Mouse (Mus musculus) forebrain, embryonic 13.5 days (tissue): Measurements from ENCODE around the gene Grtp1. TPM values are rescaled to one million over a fixed set of nuclear protein-coding genes. Genes with fewer than 3 reads are reported as not detected.

Source experiments
- ATAC-seq: fragments of 200-750 bp; cut with Nextera tagmentation; 2 replicates; pipeline ENCODE4 v1.8.0; 2017
- H3K27ac ChIP-seq: fragments of 300-500 bp; sonication (generic); 2 replicates; pipeline ENCODE4 v1.5.1; 2015; ENCODE audit warnings: inconsistent platforms, mild to moderate bottlenecking, moderate library complexity
- H3K27me3 ChIP-seq: fragments of 300-500 bp; sonication (generic); 2 replicates; pipeline ENCODE4 v1.6.1; 2015; ENCODE audit warnings: mild to moderate bottlenecking, inconsistent platforms
- H3K36me3 ChIP-seq: fragments of 300-500 bp; sonication (generic); 2 replicates; pipeline ENCODE4 v1.6.1; 2015; ENCODE audit warnings: mild to moderate bottlenecking, inconsistent platforms; ENCODE audit not compliant: poor library complexity, severe bottlenecking
- H3K4me1 ChIP-seq: fragments of 300-500 bp; sonication (generic); 2 replicates; pipeline ENCODE4 v1.6.1; 2015; ENCODE audit warnings: inconsistent platforms
- H3K4me2 ChIP-seq: fragments of 300-500 bp; sonication (generic); 2 replicates; pipeline ENCODE4 v1.6.1; 2015; ENCODE audit warnings: inconsistent platforms, mild to moderate bottlenecking, moderate library complexity
- H3K4me3 ChIP-seq: fragments of 300-500 bp; sonication (generic); 2 replicates; pipeline ENCODE4 v1.5.1; 2015; ENCODE audit warnings: mild to moderate bottlenecking, inconsistent platforms
- H3K9ac ChIP-seq: fragments of 300-500 bp; sonication (generic); 2 replicates; pipeline ENCODE4 v1.6.1; 2015; ENCODE audit warnings: mild to moderate bottlenecking, inconsistent platforms
- H3K9me3 ChIP-seq: fragments of 300-500 bp; sonication (generic); replicated peaks from 2 replicates; pipeline ENCODE4 v1.6.1; 2016; ENCODE audit warnings: inconsistent platforms
- WGBS: fragments of 180-500 bp; shearing (Covaris S2); methylation state at CpG from one replicate; pipeline ENCODE4 v1.1.7; 2015; 5-methylcytosine and 5-hydroxymethylcytosine counted together
- polyA plus RNA-seq: library from polyadenylated mRNA; unstranded; fragments of >200 nt; fragmentation: Nextera tagmentation; extraction: Ambion mirVana; gene quantifications from 2 replicates; pipeline ENCODE4 v1.2.1, GENCODE M21; 2015

The Grtp1 gene
- polyA plus RNA-seq, 1 experiment from 2014 or later = 23.6 TPM

DNA sequence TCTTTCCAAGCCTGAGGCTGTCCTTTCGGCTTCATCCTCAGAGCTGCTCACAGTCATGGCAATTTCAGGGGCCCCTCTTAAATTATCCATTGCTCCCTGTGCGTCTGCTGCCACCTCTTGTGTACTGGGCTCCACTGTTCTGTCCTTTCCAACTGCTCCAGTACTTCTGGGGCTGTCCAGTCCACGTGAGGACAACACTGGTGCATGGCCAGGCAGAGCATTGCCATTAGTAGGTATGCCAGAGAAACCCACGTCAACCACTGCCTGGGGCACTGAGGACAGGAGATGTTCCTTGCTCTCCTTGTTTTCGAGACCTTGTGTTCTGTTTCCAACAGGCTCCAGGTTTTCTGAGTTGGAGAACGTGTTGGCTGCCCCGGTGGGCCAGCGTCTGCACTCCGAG is 24.0 kb upstream of the Grtp1 start:
- H3K4me3 ChIP-seq = no peak overlapping the region
- H3K4me2 ChIP-seq = no peak overlapping the region
- H3K36me3 ChIP-seq = no peaks in the 10 kb centered on the region
- H3K9me3 ChIP-seq = no peaks in the 10 kb centered on the region
- H3K27ac ChIP-seq = no peak overlapping the region
- H3K4me1 ChIP-seq = peaks cover 8% of the 10 kb centered on the region
- H3K27me3 ChIP-seq = no peaks in the 10 kb centered on the region
- ATAC-seq = no peak
- WGBS = 87% methylated on average over 9 of the region's 9 CpGs
- no peak overlapping the region for H3K9ac ChIP-seq

DNA sequence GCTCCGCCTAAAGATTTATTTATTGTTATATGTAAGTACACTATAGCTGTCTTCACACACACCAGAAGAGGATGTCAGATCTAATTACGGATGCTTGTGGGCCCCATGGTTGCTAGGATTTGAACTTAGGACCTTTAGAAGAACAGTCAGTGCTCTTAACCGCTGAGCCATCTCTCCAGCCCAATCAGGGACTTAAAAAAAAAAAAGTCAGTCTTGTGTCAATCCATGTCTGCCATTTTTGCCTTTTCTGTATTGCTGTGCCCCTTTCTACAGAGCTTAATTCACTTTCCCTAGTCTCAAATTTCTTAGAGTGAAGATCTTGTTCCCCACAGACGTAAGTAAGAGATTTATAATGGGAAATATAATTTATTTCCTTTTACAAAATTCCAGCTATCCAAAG is 18.0 kb upstream of the Grtp1 start:
- WGBS = 82% methylated on average over 4 of the region's 4 CpGs

DNA sequence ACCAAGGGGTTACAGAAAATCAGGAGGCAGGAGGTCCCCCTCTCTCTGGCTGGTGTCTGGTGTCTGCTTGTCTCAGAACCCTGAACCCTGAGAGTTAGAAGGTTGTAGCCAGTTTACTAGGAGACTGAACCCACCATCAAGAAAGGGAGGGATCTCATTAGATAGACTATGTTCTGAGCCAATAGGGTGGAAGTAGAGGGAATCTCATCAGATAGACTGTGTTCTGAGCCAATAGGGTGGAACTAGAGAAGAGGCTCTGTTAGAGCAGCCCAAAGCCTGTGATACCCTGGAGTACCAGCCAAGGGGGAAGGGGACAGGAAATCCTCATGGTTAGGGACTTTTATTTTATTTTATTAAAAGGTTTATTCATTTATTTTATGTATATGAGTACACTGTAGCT is 17.6 kb upstream of the Grtp1 start:
- Histone ChIP-seq H3K27ac (no peak overlapping the region), H3K9ac (no peak overlapping the region), H3K9me3 (no peaks in the 10 kb centered on the region), H3K4me1 (peaks cover 12% of the 10 kb centered on the region), H3K4me3 (no peak overlapping the region), H3K36me3 (no peaks in the 10 kb centered on the region), H3K4me2 (no peak overlapping the region), H3K27me3 (no peaks in the 10 kb centered on the region)
- no peak for ATAC-seq

More for the DNA sequence above, 18.0 kb upstream of the Grtp1 start:
- H3K36me3 ChIP-seq = no peaks in the 10 kb centered on the region
- H3K27ac ChIP-seq = no peak overlapping the region
- H3K27me3 ChIP-seq = no peaks in the 10 kb centered on the region
- no peak overlapping the region for H3K9ac ChIP-seq
- H3K4me2 ChIP-seq = no peak overlapping the region
- H3K4me3 ChIP-seq = no peak overlapping the region
- peaks cover 7% of the 10 kb centered on the region for H3K4me1 ChIP-seq
- no peaks in the 10 kb centered on the region for H3K9me3 ChIP-seq
- ATAC-seq = no peak

DNA sequence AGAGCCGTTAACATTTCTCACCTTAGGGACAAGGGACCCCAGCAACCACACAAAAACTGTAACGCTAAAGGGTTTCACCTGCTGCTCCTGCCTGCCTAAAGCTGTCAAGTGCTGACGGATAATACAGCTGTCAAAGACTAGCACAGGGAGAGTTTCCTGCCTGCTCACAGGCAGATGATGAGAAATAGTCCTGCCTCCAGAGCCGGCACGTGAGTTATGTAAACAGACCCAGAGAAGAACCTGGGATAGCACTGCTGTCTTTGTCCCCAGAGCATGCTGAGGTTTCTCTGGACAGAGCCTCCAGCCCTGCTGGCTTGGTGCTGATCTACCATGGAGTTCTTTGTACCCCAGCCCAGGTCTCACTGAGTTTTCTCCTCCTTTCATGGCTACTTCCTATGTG is 16.7 kb upstream of the Grtp1 start:
- H3K4me1 ChIP-seq = peaks cover 12% of the 10 kb centered on the region
- H3K4me3 ChIP-seq = no peak overlapping the region
- no peak overlapping the region for H3K27ac ChIP-seq
- no peaks in the 10 kb centered on the region for H3K36me3 ChIP-seq
- no peak overlapping the region for H3K9ac ChIP-seq
- no peak for ATAC-seq
- H3K27me3 ChIP-seq = no peaks in the 10 kb centered on the region
- WGBS = 69% methylated on average over 5 of the region's 5 CpGs
- no peaks in the 10 kb centered on the region for H3K9me3 ChIP-seq
- no peak overlapping the region for H3K4me2 ChIP-seq

DNA sequence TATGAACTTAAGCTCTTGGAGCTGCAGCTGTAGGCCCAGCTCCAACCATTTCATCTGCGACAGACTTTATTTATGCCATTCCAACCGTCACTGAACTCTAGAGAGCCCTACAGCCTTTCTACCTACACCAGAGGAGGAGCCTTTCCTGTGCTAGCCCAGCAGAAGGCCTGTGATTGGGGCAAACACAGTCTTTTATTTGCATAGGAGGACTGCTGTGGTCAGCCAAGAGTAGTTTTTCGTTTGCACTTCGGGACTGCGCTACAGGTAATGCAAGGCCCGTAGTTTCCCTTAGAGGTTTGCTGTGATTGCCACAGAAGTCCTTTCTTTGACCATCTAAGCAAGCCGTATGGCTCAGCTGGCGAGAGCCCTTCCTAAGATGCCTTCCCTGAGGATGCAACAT is 16.0 kb upstream of the Grtp1 start:
- Histone ChIP-seq H3K27ac (no peak overlapping the region), H3K4me2 (no peak overlapping the region), H3K9me3 (no peaks in the 10 kb centered on the region), H3K4me3 (no peak overlapping the region), H3K9ac (no peak overlapping the region), H3K36me3 (no peaks in the 10 kb centered on the region), H3K27me3 (no peaks in the 10 kb centered on the region), H3K4me1 (peaks cover 12% of the 10 kb centered on the region)
- ATAC-seq = no peak
- 82% methylated on average over 8 of the region's 8 CpGs for WGBS

DNA sequence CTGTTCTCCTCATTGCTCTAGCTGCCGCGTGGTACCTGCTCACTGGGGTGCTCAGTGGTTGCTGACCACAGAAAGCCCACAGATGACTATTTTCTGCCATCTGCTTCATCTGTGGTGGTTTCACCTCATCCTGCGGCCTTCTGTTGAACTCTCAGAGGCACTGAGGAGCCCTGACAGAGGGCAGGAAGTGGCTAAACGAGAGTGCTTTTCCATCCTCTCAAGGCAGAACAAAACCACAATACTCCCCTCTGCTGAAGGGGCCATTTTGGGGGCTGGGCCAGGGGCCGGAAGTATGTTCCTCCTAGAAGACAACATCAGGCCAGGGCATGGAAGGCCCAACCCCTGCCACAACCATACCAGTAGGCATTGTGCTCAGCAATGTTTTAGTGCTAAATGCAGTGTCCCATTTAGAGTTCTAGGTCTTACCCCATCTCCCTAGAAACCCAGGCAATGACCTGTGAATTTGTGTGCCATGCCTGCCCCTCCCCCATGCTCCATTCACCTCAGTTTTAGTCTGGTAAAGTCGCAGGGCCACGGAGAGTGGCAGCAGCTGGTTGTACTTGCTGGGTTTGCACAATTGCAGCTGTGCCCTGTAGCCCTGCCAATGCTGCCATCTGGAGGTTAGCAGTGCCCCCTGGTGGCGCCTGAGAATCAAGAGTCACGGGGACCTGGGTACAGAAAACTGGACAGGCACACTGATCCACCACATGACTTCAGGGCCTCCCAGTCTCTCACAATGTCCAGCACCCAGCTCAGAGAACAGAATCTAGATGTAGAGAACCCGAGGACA is 13.3 kb upstream of the Grtp1 start:
- peak overlapping the region; percentile 14; the same call in 1 of the 2 replicates for H3K27ac ChIP-seq
- peaks cover 12% of the 10 kb centered on the region for H3K4me1 ChIP-seq
- 28% methylated on average over 10 of the region's 10 CpGs for WGBS
- H3K27me3 ChIP-seq = no peaks in the 10 kb centered on the region
- H3K36me3 ChIP-seq = no peaks in the 10 kb centered on the region
- ATAC-seq = peak; percentile 85
- H3K4me2 ChIP-seq = peak overlapping the region; percentile 38; the same call in 1 of the 2 replicates
- H3K4me3 ChIP-seq = no peak overlapping the region
- H3K9me3 ChIP-seq = no peaks in the 10 kb centered on the region
- H3K9ac ChIP-seq = no peak overlapping the region

DNA sequence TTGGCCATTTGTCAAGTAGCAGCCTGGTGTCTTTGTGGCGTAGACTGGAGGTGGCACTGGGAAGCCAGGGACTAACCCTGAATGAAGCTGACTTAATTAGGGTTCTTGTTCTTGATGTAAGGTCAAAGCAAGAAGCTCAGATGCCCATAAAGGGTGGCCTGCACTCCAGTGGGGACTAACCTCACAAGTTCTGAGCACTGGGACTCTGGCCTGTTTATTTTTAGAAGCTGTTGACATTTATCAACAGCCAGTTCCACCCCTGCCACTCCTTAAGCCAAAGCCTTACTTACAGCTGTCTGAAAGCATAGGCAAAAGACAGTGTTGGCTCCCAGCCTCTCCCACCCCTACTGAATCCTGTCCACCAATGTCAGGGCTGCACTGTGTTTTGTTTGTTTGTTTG is 9.3 kb upstream of the Grtp1 start:
- 57% methylated on average over 1 of the region's 1 CpGs for WGBS
- no peaks in the 10 kb centered on the region for H3K27me3 ChIP-seq
- no peaks in the 10 kb centered on the region for H3K36me3 ChIP-seq
- ATAC-seq = no peak
- no peaks in the 10 kb centered on the region for H3K9me3 ChIP-seq
- peaks cover 12% of the 10 kb centered on the region for H3K4me1 ChIP-seq
- no peak overlapping the region for H3K27ac ChIP-seq
- H3K9ac ChIP-seq = no peak overlapping the region
- no peak overlapping the region for H3K4me3 ChIP-seq
- H3K4me2 ChIP-seq = no peak overlapping the region

DNA sequence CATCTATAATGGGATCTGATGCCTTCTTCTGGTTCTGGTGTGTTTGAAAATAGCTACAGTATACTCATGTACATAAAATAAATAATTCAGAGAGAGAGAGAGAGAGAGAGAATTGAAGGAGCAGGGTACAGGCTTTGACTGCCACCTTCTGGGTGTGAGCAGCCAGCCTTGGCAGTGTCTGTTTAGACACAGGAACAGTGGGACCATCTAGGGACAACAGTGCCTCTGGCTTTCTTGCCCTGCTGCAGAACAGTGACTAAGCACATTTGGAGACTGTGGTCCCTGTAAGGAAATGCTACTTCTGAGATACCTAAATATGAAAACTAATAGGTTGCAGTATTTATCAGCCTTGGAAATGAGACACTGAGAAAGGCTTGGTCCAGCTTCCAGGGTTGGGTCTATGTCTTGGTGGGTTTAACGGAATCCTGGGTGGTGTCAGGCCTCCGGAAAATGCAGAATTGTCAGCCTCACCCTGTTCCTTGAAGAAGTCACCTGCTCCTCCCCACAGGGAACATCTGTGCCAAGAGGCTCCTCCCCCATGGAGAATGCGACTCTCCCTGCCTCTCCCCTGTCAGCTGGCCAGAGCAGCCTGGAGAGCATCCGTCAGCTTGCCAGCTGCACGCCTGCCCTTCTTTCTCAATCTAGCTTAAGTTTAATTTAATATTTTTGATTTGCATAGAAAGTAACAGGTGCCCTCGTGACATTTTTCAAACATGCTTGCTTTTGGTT is 8.4 kb upstream of the Grtp1 start:
- ATAC-seq = no peak
- H3K9ac ChIP-seq = no peak overlapping the region

DNA sequence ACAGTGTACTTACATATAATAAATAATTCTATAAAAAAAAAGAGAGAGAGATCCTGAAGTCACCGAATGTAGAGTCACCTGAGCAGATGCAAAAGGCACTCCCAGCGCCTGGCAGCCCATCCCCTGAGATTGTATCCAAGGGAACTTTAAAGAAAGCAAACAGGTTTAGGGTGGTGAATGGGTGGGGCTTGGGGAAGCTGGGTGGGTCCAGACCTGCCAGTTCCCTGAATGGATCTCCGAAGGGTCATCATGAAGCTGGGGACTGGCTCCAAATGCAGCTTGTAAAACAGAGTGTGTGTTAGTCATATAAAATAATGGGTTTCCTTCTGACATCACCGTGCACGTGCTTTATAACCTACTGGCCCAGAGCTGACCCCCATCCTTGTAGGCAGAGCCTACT is 5.9 kb upstream of the Grtp1 start:
- Histone ChIP-seq H3K27me3 (peaks cover 22% of the 10 kb centered on the region), H3K4me3 (no peak overlapping the region), H3K27ac (no peak overlapping the region), H3K4me2 (no peak overlapping the region), H3K4me1 (no peaks in the 10 kb centered on the region), H3K9ac (no peak overlapping the region), H3K9me3 (no peaks in the 10 kb centered on the region), H3K36me3 (no peaks in the 10 kb centered on the region)
- ATAC-seq = no peak
- 49% methylated on average over 5 of the region's 5 CpGs for WGBS

More for the DNA sequence above, 8.4 kb upstream of the Grtp1 start:
- no peak overlapping the region for H3K4me3 ChIP-seq
- no peaks in the 10 kb centered on the region for H3K9me3 ChIP-seq
- peaks cover 8% of the 10 kb centered on the region for H3K4me1 ChIP-seq
- no peak overlapping the region for H3K27ac ChIP-seq
- H3K4me2 ChIP-seq = no peak overlapping the region
- 53% methylated on average over 6 of the region's 6 CpGs for WGBS
- H3K27me3 ChIP-seq = no peaks in the 10 kb centered on the region
- H3K36me3 ChIP-seq = no peaks in the 10 kb centered on the region

DNA sequence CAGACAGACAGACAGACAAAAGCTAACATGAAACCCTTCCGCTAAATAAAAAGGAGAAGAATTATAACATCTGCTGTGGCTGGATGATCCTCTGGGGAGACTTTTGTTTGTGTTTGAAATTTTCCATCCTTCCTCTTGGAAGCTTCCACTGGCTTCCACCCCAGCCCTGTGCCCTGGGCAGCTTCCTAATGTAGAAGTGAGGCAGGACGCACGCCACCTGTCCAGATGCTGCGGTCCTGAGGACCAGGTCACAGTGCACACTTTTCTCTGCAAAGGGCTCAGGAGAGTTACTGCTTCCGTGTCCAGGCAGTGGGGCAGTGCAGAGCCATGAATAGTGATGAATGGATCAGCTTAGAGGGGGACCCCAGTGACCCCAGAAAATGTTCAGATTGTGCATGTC is 4.9 kb upstream of the Grtp1 start:
- Histone ChIP-seq H3K4me1 (peaks cover 6% of the 10 kb centered on the region; the same call in 1 of the 2 replicates), H3K27me3 (peaks cover 28% of the 10 kb centered on the region), H3K4me3 (no peak overlapping the region), H3K27ac (no peak overlapping the region), H3K9me3 (no peaks in the 10 kb centered on the region), H3K9ac (no peak overlapping the region), H3K36me3 (no peaks in the 10 kb centered on the region), H3K4me2 (no peak overlapping the region)
- 86% methylated on average over 5 of the region's 5 CpGs for WGBS
- ATAC-seq = no peak

DNA sequence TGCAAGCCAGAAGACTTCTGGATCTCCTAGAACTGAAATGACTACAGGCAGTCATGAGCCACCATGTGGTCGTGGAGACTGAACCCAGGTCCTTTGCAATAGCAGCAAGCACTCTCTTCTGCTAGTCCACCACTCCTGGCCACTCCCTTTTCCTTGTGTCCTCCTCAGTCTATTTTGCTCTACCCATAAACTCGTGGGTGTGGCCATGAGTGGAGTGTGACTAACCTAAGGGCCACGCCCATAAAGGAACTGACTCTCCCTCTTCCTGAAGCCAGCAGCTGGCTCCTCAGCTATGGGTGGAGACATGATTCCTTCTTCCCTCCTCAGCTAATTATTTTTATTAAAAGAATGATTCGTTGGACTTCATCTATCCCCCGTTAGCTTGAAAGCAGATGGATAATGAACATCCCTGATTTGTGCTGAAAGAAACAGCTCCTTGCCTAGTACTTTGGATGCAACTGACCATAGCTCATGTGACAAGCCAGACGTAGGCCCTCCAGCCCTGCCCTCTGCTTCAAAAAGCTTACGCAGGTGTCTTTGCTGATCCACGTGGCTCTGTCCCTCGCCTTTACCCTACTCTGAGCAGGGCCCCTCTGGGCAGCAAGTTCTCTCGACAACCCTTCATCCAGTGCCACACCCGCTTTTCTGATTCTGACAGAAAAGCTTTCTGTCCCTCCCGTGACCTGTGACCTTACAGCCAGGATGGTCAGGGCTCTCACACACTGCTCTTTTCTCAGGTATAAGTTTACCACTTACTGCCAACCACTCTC is 4.1 kb upstream of the Grtp1 start:
- Histone ChIP-seq H3K4me3 (no peak overlapping the region), H3K4me2 (no peak overlapping the region), H3K27ac (no peak overlapping the region), H3K9ac (no peak overlapping the region), H3K9me3 (no peaks in the 10 kb centered on the region), H3K27me3 (peaks cover 28% of the 10 kb centered on the region), H3K4me1 (peaks cover 12% of the 10 kb centered on the region), H3K36me3 (no peaks in the 10 kb centered on the region)
- WGBS = 71% methylated on average over 12 of the region's 12 CpGs
- no peak for ATAC-seq

DNA sequence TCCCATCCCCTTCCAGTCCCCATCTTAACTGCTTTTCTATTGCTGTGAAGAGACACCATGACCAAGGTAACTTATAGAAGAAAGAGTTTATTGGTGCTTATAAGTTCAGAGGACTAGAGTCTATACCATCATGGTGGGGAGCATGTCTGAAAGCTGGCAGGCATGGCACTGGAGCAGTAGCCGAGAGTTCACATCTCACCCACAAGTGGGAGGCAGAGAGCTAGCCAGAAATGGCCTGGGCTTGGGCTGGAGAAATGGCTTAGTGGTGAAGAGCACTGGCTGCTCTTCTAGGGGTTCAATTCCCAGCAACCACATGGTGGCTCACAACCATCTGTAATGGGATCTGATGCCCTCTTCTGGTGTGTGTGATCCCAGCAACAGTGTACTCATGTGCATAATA is 3.1 kb upstream of the Grtp1 start:
- H3K36me3 ChIP-seq = no peaks in the 10 kb centered on the region
- H3K9ac ChIP-seq = no peak overlapping the region
- no peak for ATAC-seq
- no peak overlapping the region for H3K4me3 ChIP-seq
- H3K27ac ChIP-seq = no peak overlapping the region
- no peaks in the 10 kb centered on the region for H3K9me3 ChIP-seq
- peaks cover 28% of the 10 kb centered on the region for H3K27me3 ChIP-seq
- WGBS = 53% methylated on average over 1 of the region's 1 CpGs
- peaks cover 15% of the 10 kb centered on the region for H3K4me1 ChIP-seq
- H3K4me2 ChIP-seq = no peak overlapping the region
